Mouse (Mus musculus) bone marrow macrophage, adult 2 months (primary cell): ENCODE measurements around the gene Phf2.

Source experiments
- CTCF ChIP-seq: IDR thresholded peaks from 2 replicates; pipeline ENCODE4 v1.5.1; 2012; ENCODE audit warnings: low read depth, mild to moderate bottlenecking, low read length, moderate library complexity
- POLR2A ChIP-seq: IDR thresholded peaks from 2 replicates; pipeline ENCODE4 v1.6.1; 2012; ENCODE audit warnings: mild to moderate bottlenecking, low read depth, low read length, borderline replicate concordance

DNA sequence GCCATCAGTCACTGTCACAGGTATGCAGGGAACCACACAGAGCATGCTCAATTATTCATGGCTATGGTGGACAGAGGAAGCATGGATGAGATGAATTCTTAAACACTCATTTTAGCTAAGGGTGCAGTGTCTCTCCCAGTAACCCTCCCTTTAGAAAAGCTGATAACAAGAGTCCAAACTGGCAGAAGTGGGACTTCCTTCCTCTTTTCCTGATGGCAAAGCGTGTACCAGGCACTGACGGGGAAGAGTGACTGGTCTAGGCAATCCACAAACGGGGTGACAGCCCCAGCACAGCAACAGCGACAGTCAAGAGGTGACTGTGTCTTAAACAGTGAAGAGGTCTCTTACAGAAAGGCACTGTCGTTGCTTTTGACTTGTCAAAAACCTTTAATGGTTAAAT, 24.5 kb upstream of the Phf2 start:
- TF ChIP-seq CTCF (no peak), POLR2A (no peak)
